Mouse (Mus musculus) bone marrow macrophage, adult 2 months (primary cell): ENCODE results near the gene Slit3. TPM values are rescaled to one million over a fixed set of nuclear protein-coding genes. Genes with fewer than 3 reads are reported as not detected.

Experiments used
- H3K27ac ChIP-seq: 2 replicates; pipeline ENCODE4 v1.5.1; 2012; ENCODE audit warnings: low read depth, low read length; ENCODE audit not compliant: insufficient read depth
- H3K4me1 ChIP-seq: 2 replicates; pipeline ENCODE4 v1.6.1; 2012; ENCODE audit warnings: low read length; ENCODE audit not compliant: control insufficient read depth, insufficient read depth
- H3K4me3 ChIP-seq: 2 replicates; pipeline ENCODE4 v1.5.1; 2012; ENCODE audit warnings: mild to moderate bottlenecking, low read length, moderate library complexity; ENCODE audit not compliant: insufficient read depth
- CTCF ChIP-seq: IDR thresholded peaks from 2 replicates; pipeline ENCODE4 v1.5.1; 2012; ENCODE audit warnings: low read depth, mild to moderate bottlenecking, low read length, moderate library complexity
- POLR2A ChIP-seq: IDR thresholded peaks from 2 replicates; pipeline ENCODE4 v1.6.1; 2012; ENCODE audit warnings: mild to moderate bottlenecking, low read depth, low read length, borderline replicate concordance
- polyA plus RNA-seq: library from polyadenylated mRNA; stranded (reverse); fragments of >200 nt; gene quantifications from 2 replicates; pipeline ENCODE4 v1.2.4, GENCODE M21; 2012; ENCODE audit not compliant: missing spikeins, insufficient read depth, insufficient read length

The Slit3 gene
- polyA plus RNA-seq, 1 experiment: not detected

- Histone ChIP-seq H3K4me3 (no peak overlapping the region), H3K27ac (no peak overlapping the region), H3K4me1 (no peaks in the 10 kb centered on the region)
- no peak for TF ChIP-seq POLR2A
- TF ChIP-seq CTCF: no peak
Observed at GRCm38 (mm10) chr11:35282825-35283571, 162.0 kb downstream of the Slit3 start.

DNA sequence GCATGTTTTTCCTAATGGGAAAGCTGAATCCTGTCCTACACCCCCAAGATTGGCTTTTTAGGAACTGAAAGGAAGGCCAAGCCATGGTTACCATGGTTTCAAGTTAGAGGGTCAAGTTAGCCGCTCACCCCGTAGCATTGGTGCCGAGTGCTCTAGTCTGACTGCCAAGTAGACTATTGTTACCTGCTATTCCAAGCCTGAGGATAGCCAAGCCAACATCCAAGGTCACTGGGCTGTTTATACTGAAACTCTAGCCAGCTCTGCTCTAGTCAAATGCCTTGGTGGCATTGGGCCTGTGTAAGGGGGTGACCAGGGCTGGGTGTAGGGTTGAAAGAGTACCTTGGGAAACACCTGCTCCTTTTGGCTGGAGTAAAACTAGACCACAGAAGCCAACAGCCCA, 162.7 kb downstream of the Slit3 start:
- Histone ChIP-seq H3K27ac (no peak overlapping the region), H3K4me1 (no peaks in the 10 kb centered on the region), H3K4me3 (no peak overlapping the region)
- no peak for TF ChIP-seq CTCF
- no peak for TF ChIP-seq POLR2A

- no peak overlapping the region for H3K27ac ChIP-seq
- 0 out of 2 replicates have a peak, but pooled peaks cover 3% of the 10 kb centered on the region for H3K4me1 ChIP-seq
- no peak for TF ChIP-seq CTCF
- TF ChIP-seq POLR2A: no peak
- no peak overlapping the region for H3K4me3 ChIP-seq
Observed at GRCm38 (mm10) chr11:35286578-35287390, 165.8 kb downstream of the Slit3 start.

DNA sequence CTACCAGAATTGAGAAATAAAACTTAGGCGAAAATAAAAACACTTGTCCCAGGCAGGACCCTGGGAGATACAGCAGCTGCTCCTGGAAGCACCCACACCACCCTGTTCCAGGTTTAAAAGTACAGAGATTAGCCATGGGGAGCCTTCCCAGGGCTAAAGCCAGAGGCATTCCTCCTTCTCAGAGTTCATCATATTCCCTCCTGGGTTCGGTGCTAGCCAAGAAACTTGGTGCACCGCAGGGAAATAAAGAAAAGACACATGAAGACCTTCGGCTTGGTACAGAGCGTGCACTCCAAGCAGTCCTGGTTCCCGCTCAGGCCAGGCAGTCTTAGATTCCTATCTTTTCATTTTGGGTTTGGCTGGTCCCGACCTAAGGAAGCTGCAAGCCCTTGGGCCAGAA, 167.0 kb downstream of the Slit3 start:
- 0 out of 2 replicates have a peak, but pooled peaks cover 3% of the 10 kb centered on the region for H3K4me1 ChIP-seq
- H3K4me3 ChIP-seq: no peak overlapping the region
- H3K27ac ChIP-seq: no peak overlapping the region
- TF ChIP-seq CTCF (no peak), POLR2A (no peak)

GRCm38 (mm10) chr11:35288761-35289278, 167.8 kb downstream of the Slit3 start:
- no peak for TF ChIP-seq CTCF
- no peak for TF ChIP-seq POLR2A
- H3K27ac ChIP-seq: no peak overlapping the region
- 0 out of 2 replicates have a peak, but pooled peaks cover 3% of the 10 kb centered on the region for H3K4me1 ChIP-seq
- no peak overlapping the region for H3K4me3 ChIP-seq

GRCm38 (mm10) chr11:35292228-35292747, 171.3 kb downstream of the Slit3 start:
- Histone ChIP-seq H3K4me1 (peaks cover 12% of the 10 kb centered on the region), H3K4me3 (no peak overlapping the region), H3K27ac (no peak overlapping the region)
- TF ChIP-seq POLR2A: no peak
- no peak for TF ChIP-seq CTCF

- Histone ChIP-seq H3K27ac (no peak overlapping the region), H3K4me1 (peaks cover 20% of the 10 kb centered on the region), H3K4me3 (no peak overlapping the region)
- no peak for TF ChIP-seq POLR2A
- TF ChIP-seq CTCF: no peak
Observed at GRCm38 (mm10) chr11:35293197-35293596, 172.2 kb downstream of the Slit3 start.

DNA sequence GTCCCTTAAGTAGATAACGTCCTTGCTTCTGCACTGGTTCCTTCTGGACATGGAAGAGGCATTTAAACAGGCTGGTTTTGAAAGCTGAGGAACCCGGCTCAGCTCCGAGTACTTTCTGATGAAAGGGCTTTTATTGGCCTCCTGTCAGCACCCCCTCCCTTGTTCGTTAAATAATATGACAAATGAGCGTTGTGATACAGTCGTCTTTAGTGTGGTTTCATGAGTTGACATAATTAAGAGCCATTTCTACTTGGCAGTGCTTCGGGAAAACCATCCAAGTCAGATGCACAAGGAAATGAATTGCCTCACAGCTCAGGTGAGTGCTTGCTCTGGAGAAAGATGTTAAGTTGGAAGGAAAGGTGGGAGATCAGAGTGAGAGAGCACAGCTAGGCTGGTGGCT, 173.6 kb downstream of the Slit3 start:
- no peak for TF ChIP-seq POLR2A
- no peak for TF ChIP-seq CTCF
- peaks cover 24% of the 10 kb centered on the region for H3K4me1 ChIP-seq
- H3K4me3 ChIP-seq: no peak overlapping the region
- H3K27ac ChIP-seq: no peak overlapping the region

- TF ChIP-seq CTCF: no peak
- TF ChIP-seq POLR2A: no peak
- Histone ChIP-seq H3K27ac (no peak overlapping the region), H3K4me3 (no peak overlapping the region), H3K4me1 (peaks cover 22% of the 10 kb centered on the region)
Observed at GRCm38 (mm10) chr11:35295162-35295799, 174.3 kb downstream of the Slit3 start.

DNA sequence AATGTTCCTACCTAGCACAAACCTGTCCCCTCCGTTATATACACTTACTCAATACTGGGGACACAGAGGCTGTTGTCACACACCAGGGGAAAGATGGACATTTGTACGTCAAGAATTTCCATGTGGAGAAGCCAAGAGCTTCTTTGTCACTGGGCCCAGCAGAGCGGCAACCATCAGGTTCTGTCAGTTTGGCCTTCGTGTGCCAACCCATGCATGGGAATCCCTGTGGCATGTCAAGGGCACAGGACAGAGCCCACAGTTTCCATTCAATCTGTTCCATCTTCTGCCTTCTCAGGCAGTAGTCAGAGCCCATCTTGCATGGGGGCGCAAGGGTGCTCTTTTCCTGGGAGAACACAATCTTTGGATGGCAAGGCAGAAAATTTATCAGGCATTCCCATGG, 175.8 kb downstream of the Slit3 start:
- Histone ChIP-seq H3K27ac (no peak overlapping the region; the same call in 1 of the 2 replicates), H3K4me3 (no peak overlapping the region), H3K4me1 (peaks cover 22% of the 10 kb centered on the region)
- no peak for TF ChIP-seq CTCF
- no peak for TF ChIP-seq POLR2A
